Mouse (Mus musculus): ENCODE data around the gene Ube2c. TPM values are rescaled to one million over a fixed set of nuclear protein-coding genes. Genes with fewer than 3 reads are reported as not detected.
"Not testable (repeated sequence)": the region's sequence is repeated elsewhere in the genome, so short reads cannot be mapped to it uniquely, and the experiment has no call there.

Ube2c gene
- total RNA-seq, 2 experiments from 2014 or later = 1.2 to 1.7 TPM

- DNase-seq = no peak
These were observed 18.1 kb downstream of the Ube2c start for GRCm38 (mm10) chr2:164787779-164788178.

- peak; percentile 10 for DNase-seq
These were observed 18.7 kb downstream of the Ube2c start for GRCm38 (mm10) chr2:164788411-164788810.

- DNase-seq = no peak
These were observed 20.8 kb downstream of the Ube2c start for GRCm38 (mm10) chr2:164790451-164790850.

GRCm38 (mm10) chr2:164791841-164792261 is 22.2 kb downstream of the Ube2c start:
- DNase-seq = no peak

GRCm38 (mm10) chr2:164792400-164793190 is 22.9 kb downstream of the Ube2c start:
- DNase-seq = no peak

GRCm38 (mm10) chr2:164793236-164793635 is 23.5 kb downstream of the Ube2c start:
- DNase-seq = peak; percentile 35

- DNase-seq = no peak
These were observed 24.1 kb downstream of the Ube2c start for GRCm38 (mm10) chr2:164793772-164794171.

- peak; percentile 69 for DNase-seq
These were observed 24.6 kb downstream of the Ube2c start for GRCm38 (mm10) chr2:164794293-164794692.

GRCm38 (mm10) chr2:164795868-164796267 is 26.2 kb downstream of the Ube2c start:
- DNase-seq = no peak

GRCm38 (mm10) chr2:164798554-164798953 is 28.9 kb downstream of the Ube2c start:
- not testable (repeated sequence) for DNase-seq

GRCm38 (mm10) chr2:164800252-164801004 is 30.7 kb downstream of the Ube2c start:
- DNase-seq = no peak

- no peak for DNase-seq
These were observed 33.7 kb downstream of the Ube2c start for GRCm38 (mm10) chr2:164803201-164803920.

- no peak for DNase-seq
These were observed 34.2 kb downstream of the Ube2c start for GRCm38 (mm10) chr2:164803921-164804313.

- peak; percentile 96 for DNase-seq
These were observed 35.0 kb downstream of the Ube2c start, which contains the start of the genes Acot8 and Zswim3 for GRCm38 (mm10) chr2:164804533-164805331. Acot8 (minus strand) TSS chr2:164804882. Zswim3 (plus strand) TSS chr2:164805098.

- DNase-seq = no peak
These were observed 35.6 kb downstream of the Ube2c start for GRCm38 (mm10) chr2:164805332-164805718.

- no peak for DNase-seq
These were observed 36.9 kb downstream of the Ube2c start for GRCm38 (mm10) chr2:164806614-164807013.

GRCm38 (mm10) chr2:164813557-164813956 is 43.9 kb downstream of the Ube2c start:
- DNase-seq = no peak

GRCm38 (mm10) chr2:164815348-164815747 is 45.6 kb downstream of the Ube2c start:
- DNase-seq = no peak

GRCm38 (mm10) chr2:164815821-164816220 is 46.1 kb downstream of the Ube2c start:
- DNase-seq = no peak

GRCm38 (mm10) chr2:164817206-164817605 is 47.5 kb downstream of the Ube2c start:
- no peak for DNase-seq

GRCm38 (mm10) chr2:164817703-164818102 is 48.0 kb downstream of the Ube2c start:
- DNase-seq = no peak

- DNase-seq = no peak
These were observed 51.4 kb downstream of the Ube2c start for GRCm38 (mm10) chr2:164821060-164821459.
